Mouse (Mus musculus) urinary bladder, adult 2 months (tissue): ENCODE results near the gene Mdk. TPM values are rescaled to one million over a fixed set of nuclear protein-coding genes. Genes with fewer than 3 reads are reported as not detected.

Source experiments
- DNase-seq: peaks from one replicate; pipeline ENCODE4 v3.0.0; 2022; ENCODE audit warnings: low spot score
- polyA plus RNA-seq: library from polyadenylated mRNA; depleted of rRNA; stranded (reverse); fragments of >200 nt; gene quantifications from 2 replicates; pipeline ENCODE4 v1.2.3, GENCODE M21; 2012; rRNA removed

Gene Mdk
- polyA plus RNA-seq, 1 experiment: 37.5 TPM

DNA sequence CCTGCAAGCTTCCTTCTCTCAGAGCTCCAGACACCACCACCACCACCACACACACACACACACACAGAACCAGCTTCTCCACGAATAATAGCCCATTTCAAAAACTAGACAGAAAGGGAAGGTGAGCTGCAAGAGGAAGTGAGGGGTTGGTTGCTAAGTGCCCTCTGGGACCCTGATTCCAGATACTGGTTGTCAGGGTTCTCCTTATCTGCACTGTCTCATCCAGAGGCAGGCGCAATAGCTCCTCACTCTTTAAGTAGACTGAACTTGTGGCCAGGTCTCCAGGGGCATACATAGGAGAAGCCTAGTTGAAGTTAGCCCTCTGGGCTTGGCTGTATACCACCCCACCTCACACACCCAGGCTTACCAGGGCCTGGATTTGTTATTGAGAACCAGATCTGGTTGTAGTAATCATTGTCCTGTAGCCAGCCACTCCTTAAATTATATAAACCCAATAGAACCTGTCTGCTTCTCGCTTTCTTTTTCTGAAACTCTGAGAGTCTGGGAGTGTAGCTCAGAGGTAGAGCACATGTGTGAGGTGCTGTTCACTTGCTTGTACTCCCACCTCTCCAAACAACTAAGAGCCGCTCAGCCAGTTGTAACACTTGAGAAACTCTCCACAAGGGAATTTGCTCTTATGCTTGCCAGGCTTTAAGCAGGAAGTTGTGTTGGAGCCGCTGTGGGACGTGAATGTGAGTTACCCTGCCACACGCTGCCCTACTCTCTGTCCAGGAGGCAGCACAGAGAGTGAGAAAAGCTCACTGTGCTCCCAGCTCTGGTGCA is 18.6 kb downstream of the Mdk start:
- no peak for DNase-seq

DNA sequence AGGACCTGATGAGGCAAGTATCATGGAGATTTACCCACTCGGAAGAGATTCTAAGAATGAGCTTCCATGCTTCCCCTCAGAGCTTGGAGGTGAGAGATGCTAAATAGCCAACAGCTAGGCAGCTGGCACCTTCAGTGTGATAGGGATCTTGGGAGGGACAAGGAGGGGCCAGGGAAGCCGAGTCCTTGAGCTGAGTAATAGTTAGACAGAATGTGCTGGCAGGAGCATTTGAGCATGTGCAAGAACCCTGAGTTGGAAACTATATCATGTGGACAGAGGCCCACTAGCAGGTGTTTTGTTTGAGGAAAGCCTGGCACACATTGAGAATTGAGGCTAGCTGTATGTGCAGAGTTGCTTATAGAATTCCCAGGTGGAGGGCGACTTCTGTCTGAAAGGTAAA is 19.5 kb downstream of the Mdk start:
- DNase-seq: no peak

DNA sequence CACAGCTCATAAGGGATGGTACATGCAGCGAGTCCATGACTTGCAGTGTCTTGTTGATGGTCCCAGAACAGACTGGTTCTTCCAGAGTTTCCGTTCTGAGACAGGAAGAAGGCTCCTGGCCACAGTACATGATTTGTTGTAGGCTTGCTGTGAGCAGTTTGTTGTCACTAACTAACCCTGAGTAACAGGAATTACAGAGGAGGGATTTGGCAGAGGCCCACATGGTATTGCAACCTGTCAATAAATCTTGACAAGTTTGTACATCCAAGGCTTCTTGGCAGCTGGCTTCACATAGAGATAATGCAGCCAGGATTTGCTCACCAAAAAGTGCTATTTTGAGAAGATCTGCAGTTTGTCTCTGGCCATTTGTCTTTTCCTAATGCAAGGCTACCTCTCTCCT is 26.0 kb downstream of the Mdk start:
- DNase-seq: no peak

DNA sequence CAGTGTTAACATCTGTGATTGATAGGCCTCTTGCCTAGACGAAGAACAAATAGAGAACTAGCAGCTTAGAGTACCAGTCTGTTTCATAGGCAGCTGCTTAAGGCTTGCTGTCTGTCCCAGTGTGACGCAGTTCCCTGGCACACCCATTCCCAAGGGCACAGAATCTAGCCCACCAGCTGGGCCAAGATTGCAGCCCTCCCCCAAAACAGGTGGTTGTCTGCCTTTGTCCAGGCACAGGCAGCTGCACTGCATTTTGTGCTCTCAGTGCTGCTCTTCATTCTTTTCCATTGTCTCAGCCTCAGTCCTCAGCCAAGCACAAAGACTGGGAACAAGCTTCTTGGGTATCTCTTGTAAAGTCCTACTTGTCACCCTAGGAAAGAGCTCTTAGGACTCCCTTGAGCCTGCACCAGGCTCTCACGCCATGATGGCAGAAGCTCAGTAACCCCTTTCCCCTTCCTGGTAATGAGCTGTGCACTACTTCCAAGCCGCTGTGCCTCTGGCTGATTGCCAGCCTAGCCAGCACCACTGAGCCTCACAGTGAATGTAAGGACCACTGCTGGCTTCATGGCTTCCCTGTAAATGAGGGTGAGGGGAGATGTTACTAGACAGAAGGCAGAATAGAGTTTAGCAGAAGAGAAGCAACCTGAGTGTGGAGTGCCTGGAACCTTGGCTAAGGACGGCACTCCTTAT is 27.3 kb downstream of the Mdk start:
- DNase-seq: no peak

DNA sequence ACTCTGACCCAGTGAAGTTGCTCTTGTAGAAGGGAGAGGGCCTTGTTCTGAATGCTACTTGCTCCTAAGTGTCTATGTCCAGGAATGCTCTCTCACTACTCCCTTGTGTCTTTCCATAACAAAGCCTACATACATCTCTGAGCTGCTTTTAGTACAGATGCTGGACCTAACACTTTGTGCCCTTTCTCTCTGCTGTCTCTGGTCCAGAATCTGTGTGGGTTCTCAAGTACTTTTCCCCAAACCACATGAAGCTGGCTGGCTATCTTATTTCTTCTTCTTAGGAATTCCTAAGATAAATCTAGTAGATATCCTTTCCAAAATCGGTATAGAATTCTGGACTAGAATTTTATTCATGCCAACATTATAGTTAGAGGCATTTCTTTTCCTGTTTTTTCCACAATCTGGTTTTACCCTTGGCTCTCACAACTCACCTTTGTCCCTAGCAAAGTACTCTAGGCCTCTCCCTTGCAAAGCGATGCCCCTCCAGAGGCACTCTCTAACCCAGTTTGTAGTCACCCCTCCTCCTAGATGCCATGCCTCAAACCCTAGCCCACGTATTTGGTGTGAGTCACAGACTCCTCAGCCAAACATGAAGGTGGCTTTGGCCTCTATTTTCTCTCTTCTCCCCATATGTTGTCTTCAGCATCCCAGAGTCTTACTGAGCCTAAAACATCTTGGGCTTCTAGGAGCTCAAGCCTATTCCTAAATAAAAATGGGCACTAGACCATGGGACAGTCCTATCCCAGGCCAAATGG is 28.7 kb downstream of the Mdk start:
- no peak for DNase-seq

DNA sequence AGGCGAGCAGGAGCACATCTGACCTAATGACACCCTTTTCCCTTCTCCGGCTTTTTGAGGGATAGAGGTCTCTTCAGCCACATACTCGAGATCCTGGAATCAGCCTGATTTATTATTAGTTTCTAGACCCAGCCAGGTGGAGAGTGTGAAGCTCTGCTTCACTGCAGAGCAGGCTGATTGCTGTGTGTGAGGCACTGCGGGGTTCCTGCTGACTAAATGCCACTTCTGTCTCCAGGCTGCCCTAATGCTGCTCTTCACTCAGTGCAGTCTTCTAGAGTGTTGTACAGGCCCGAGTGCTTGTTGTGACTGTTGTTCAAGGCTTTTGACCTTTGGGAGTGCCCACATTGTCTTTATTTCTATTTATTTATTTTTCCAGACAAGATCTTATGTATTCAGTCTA is 29.8 kb downstream of the Mdk start:
- no peak for DNase-seq

DNA sequence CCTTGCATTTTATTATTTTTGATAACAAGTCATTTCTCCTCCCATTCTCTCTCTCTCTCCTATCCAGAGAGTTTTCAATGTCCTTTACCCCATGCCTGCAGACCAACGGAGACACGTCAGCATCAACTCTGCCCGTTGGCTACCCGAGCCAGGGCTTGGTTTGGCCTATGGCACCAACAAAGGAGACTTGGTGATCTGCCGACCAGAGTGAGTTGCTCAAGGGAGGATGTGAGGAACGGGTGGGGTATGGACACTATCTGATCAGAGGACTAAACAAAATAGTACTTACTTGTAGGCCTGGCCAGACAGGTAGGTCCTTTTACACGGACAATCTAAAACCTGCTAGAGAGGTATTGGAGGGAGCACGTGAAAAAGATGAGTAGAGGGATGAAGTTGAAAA is 31.7 kb downstream of the Mdk start:
- DNase-seq: no peak

DNA sequence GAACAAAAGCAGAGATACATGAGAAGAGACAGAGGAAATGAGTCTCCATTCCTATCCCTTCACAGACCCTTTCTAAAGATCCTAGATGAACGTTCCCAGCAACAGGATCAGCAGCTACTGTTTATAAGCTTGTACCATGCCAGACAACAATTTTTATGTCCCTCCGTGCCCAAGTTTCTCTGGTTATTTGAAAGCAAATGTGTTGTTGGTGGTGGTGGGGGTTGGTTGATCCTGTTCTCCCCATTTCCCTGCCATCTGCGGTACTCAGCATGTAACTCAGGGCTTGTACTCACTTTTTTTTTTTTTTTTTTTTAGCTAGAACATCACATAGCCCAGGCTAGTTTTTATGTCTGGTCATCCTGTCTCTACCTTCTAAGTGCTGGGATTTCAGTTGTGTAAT is 33.0 kb downstream of the Mdk start:
- no peak for DNase-seq

DNA sequence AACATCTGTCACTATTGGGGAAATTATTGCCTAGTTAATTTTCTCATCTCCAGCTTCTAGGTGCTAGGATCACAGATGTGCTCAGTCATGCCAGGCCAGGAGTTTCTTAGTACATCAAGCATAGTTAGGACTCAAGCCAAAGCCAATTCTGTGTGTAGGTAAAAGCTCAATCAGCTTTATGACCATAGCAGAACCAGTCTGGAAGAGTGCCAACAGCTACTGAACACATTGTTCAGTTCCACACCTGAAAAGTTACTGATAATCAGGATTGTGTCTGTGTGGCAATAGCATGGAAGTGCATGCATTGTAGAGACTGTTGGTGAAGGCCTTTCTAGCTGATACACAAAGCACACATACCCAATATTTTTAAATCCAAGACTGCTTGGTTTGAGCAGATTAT is 34.1 kb downstream of the Mdk start:
- no peak for DNase-seq

DNA sequence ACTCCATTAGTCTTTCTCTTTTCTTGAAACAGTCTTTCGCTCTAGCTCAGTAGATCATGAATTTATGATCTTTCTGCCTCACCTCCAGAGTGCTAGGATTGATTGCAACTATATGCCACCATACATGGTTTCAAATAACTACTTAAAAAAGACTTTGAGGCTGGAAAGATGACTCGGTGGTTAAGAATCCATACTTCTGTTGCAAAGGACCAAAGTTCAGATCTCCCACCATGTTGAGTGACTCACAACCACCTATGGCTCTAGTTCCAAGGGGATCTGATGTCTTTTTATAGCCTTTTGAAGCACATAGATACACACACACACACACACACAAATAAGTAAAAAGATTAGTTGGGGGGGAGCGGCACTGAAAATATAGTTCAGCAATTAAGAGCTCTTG is 36.7 kb downstream of the Mdk start:
- no peak for DNase-seq

DNA sequence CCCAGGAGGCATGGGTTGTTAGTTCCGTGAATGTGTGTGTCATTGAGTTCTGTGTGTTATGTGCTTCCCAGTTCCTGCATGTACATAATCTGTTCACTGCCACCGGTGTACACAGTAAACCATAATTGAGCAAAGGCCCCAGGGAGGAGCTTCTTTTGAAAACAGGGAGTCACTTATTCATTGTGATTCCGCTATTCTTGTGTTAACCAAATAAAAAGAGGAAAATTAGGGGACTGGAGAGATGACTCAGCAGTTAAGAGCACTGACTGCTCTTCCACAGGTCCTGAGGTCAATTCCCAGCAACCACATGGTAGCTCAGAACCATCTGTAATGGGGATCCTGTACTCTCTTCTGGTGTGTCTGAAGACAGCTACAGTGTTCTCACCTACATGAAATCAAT is 37.4 kb downstream of the Mdk start:
- no peak for DNase-seq

DNA sequence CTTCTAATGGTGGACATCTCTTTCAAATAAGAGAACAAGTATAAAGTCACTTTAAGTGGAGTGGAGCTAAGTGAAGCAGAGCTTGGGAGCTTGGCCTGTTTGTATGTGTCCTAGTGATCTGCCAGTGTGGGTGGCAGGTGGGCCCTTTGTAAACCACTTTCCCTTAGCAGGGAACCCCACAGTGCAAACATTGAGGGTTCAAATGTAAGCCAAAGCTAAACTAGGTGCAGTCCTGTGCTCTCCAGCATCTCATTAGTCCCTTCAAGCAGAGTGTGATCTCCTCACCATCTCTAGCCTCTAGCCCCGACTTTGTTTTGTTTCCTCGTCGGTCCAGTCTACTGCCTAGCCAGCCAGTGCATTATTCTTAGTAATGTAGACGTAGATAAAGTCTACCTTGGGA is 47.5 kb downstream of the Mdk start:
- DNase-seq: no peak

DNA sequence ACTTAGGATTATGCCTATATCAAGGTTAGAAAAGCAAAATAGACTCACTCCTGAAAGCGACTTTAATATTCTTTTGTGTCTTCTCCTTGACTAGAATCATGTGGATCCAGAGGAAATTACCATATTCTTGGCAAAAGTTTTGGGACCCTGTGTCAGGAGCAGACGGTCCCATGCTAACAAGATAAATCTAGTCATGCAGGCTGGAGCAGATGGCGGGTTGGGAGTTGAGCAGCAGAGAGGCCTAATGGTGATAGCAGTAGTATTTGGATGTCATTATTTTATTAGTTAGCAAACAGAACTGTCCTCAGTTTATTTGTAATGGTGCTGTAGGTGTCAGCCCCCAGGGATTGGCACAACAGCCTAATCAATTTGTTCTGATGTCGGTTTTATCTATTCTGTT is 48.1 kb downstream of the Mdk start:
- no peak for DNase-seq

Other genes with a start within 250 kb of the Mdk start
- gene Atg13, start 221.7 kb downstream of the Mdk start, polyA plus RNA-seq: 37.0 and 38.0 TPM in 2 replicates
- 5.5 and 8.4 TPM in 2 replicates for gene Harbi1, start 221.4 kb downstream of the Mdk start, polyA plus RNA-seq
- 12.3 and 18.2 TPM in 2 replicates for gene Ambra1, start 202.2 kb downstream of the Mdk start, polyA plus RNA-seq
- 0.06 and 0.11 TPM in 2 replicates for gene Chrm4, start 5.0 kb downstream of the Mdk start, polyA plus RNA-seq
- 0.03 TPM in 1 of 2 replicates, not detected in the other for gene Gm9821, start 13.4 kb upstream of the Mdk start, polyA plus RNA-seq
- 135 and 148 TPM in 2 replicates for gene Dgkz, start 43.6 kb upstream of the Mdk start, polyA plus RNA-seq
- 4.9 and 15.4 TPM in 2 replicates for gene Creb3l1, start 92.2 kb upstream of the Mdk start, polyA plus RNA-seq
- 27.1 and 49.9 TPM in 2 replicates for gene Phf21a, start 160.8 kb upstream of the Mdk start, polyA plus RNA-seq